Mouse (Mus musculus) right cerebral cortex, postnatal 25 days (tissue): ENCODE results near the gene Cntnap1.

ENCODE experiments used
- DNase-seq: peaks from one replicate; pipeline ENCODE4 v3.0.0; 2022

Gene Cntnap1

GRCm38 (mm10) chr11:101188166-101188805 is 18.0 kb downstream of the Cntnap1 start:
- DNase-seq: no peak

GRCm38 (mm10) chr11:101189495-101190180 is 19.3 kb downstream of the Cntnap1 start:
- peak; percentile 57 for DNase-seq

DNA sequence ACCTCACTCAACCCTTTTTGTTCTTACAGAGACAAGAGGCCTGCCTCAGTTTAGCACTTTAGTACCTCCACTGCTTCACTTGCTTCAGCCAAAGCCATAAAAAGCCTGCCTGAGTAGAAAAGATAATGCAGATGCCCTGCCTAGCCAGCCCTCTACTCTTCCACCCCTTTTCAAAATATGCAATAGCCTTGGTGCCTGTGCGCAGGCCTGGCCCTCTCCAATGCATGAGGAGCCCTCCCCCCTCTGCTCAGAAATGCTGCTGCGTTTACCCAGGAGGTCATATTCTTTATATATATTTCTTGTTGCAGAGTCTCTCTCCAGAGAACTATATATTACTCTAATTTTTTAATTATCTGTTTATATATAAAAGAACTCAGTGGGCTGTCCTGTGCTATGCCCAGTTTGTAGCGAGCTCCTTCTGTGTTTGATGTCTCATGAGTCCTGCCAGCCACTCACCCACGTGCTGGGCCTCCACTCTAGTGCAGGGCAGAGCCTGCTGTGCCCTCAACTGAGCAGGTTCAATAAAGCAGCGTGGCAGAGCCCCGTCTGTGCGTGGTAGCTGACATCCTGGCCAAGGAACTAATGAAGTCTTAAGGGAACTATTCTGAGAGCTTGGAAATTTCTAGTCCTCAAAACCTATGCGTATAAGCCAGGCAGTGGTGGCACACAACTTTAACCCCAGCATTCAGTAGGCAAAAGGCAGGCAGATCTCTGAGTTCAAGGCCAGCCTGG is 20.0 kb downstream of the Cntnap1 start:
- no peak for DNase-seq

DNA sequence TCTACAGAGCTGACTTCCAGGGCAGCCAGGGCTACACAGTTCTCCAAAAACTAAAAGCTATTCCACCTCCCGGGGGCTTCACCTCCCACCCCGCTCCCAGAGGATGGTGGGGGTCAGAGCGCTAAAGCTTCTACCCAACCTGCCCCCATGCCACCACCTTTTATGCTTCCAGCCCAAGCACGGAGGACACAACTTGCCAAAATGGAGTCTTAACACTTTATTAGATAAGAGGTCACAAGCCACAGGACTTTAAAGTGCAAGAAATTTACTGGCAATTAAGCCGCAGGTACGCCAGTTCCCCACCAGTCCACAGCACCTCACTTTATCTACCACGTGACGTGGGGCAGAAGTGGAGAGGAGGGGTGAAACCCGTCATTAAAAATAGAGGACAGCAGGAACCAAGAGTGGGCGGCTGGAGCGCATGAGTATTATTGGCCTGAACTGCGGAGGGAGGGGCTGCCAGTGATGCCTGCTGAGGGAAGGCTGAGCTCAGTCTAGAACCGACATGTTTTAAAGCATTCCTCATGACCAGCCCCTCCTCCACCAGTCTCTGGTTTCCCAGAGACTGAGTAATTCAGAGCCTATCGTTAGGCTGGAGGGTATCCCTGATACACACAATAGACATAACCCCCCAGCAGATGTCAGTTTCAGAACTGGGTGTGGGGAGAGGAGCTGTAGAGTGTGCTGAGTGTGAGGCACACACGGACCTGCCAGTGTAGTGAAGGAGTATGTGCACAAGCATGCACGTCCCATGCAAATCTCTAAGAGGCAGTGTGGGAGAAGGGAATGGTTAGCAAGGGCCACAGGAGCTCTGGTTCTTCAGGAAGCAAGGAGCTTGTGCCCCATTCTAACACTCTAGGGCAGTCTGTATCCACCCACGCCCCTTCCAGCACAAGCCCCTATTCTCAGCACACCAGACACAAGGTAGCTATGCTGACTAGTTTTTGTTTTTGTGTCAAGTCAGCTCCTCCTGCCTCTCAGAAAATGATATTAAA is 20.9 kb downstream of the Cntnap1 start:
- no peak for DNase-seq

- DNase-seq: no peak
Observed at GRCm38 (mm10) chr11:101191919-101192470, 21.7 kb downstream of the Cntnap1 start.

- no peak for DNase-seq
Observed at GRCm38 (mm10) chr11:101192646-101193045, 22.3 kb downstream of the Cntnap1 start.

DNA sequence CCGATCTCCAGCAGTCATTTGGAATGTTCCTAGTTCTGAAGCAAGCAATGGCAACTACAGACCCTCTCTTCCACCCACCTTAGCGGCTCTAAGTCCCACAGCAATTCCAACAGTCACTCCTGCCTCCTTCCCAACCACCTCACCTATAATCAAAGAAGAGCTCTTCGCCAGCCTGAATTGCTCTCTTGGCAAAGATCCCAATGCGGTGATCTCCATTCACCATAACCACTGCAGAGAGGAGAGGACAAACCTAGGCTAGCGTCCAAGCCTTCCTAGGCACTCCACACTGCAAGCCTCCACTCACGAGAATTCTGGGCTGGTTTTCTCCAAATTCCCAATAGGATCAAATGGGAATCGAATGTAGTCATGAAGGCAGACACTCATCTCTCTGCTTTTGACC is 22.8 kb downstream of the Cntnap1 start:
- no peak for DNase-seq

DNA sequence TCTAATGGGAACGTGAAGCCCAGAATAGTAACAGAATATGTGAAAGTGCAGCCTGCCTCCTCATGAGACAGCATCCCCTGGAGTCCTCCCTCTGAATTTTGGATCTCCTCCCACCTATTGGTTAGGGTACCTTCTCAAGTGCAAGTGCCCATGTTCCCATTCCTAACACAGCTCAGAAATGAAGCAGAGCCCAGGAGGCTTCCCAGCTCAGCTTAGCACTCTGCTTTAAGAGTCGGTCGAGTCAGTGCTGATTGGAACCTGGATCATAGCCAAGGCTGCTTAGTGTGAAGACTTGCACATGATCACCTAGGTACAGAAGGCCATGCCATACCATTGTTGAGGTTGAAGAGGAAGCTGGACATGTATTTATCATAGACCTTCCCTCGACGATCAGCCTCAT is 23.8 kb downstream of the Cntnap1 start:
- DNase-seq: no peak

DNA sequence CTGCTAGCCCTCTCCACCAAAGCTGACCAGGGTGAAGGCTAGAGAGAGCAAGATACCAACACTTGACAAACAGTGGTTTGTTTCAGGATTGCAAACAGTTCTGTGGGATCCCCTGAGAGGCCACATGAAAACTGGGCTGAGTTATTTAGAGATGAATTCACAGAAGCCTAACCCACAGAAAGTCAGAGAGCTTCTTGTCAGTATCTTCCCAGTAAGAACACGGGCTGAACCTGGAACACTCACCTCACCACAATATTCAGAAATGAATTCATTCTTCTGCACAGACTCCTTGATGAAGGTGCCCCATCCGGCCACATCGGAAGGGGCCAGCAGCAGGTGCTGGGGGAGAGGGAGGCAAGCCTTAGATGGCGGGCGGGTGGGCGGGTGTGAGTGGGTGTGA is 24.3 kb downstream of the Cntnap1 start:
- no peak for DNase-seq

DNA sequence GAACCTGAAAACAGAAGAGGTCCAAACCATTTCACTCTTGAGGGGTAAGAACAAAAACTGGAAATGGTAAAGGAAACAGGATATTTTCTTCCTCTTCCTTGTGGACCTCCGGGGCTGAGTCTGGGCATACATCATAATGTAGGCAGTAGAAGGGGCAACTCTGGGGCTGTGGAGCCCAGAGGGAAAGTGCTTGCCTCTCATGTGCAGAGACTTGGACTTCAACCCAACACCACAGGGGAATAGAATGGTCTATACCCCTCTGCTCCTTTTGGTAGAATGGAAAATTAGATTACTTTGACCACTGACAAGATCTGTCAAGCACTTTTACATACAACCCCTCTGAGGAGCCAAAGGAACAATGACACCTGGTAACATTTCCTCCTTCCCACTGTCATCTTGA is 24.8 kb downstream of the Cntnap1 start:
- DNase-seq: no peak

GRCm38 (mm10) chr11:101195571-101195970 is 25.2 kb downstream of the Cntnap1 start:
- no peak for DNase-seq

DNA sequence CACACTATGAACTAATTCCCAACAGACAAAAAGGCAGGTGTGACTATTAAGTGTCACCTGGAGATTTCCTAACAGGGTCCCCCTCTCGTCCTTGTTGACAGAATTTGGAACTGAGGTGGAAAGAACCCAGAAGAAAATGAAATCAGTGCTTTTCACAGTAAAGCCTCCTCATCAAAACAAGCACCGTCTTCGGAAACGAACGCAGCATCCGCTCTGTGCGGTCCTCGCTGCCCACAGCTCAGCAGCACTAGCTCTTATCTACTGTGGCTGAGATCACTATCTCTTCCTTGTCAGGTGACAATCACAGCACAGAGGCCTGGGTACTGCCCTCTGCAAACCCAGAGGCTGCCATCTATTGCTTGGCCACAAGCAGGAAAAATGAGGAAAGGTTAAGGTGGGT is 25.9 kb downstream of the Cntnap1 start:
- DNase-seq: no peak

- DNase-seq: no peak
Observed at GRCm38 (mm10) chr11:101199555-101199954, 29.2 kb downstream of the Cntnap1 start.

DNA sequence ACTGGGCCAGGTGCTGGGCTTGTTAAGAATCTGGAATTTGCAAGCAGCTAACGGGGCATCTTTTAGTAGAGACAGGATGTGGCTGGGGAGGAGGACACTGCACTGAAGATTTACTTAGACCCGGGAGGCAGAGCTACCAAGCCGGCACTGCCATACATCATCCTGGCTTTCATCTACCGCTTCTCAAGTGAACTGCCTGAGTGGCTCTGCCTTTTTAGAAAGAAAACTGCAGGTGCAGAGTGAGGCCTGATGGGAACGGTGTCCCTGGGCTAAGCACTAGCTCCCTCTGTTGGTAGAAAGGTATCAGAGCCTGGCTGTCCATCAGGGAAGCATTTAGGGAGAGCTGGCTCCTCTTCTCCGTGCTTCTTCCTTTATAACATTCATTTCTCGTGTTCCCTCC is 30.7 kb downstream of the Cntnap1 start:
- DNase-seq: no peak

DNA sequence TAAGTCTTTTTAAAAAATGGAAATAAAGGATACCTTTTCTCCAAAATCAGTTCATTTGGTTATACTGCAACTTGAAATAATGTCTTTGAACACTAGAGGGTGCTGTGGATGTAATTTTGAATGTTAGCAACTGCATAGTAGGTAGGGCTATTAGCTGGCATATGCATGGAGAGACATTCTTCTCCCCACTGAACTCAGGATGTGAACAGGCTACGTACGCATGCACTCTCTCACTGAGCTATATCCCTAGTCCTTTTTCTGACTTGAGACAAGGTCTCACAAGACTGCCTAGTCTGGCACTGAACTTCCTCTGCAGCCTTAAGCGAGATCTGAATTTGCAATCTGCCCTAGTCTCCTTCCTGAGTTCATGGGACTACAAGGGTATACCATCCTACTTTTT is 41.6 kb downstream of the Cntnap1 start:
- no peak for DNase-seq

GRCm38 (mm10) chr11:101216936-101217335 is 46.6 kb downstream of the Cntnap1 start:
- no peak for DNase-seq

- DNase-seq: no peak
Observed at GRCm38 (mm10) chr11:101218436-101219055, 48.2 kb downstream of the Cntnap1 start.

- DNase-seq: no peak
Observed at GRCm38 (mm10) chr11:101220853-101221252, 50.5 kb downstream of the Cntnap1 start.

DNA sequence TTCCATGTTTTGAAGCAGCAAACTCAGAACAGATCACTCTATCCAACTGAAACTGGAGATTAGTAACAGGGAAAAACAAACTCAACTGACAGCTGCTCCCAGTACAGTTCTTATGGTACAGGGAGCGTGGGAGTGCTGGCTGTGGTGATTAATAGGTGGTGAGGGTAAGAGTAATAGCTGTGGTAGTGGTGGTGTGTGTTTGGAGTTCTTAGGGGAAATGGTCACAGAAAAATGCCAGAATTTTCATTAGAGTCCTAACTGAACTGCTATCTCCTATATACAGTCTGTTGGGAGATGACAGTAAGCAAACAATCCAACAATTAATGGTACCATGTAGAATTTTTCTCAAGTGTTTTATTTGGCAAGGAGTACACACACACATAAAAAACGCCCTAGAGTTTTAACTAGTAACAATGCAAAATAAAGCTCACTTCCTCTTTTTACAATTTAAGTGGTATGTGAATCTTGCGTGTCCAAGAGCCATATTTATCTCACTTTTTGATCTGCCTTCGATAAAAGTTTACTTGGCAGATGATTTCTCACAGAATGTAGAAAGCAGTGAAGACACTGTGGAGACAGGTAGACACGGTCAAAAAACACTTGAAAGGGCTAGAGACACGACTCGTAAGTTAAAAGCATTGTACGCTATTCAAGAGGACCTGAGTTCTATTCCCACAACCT is 51.1 kb downstream of the Cntnap1 start:
- no peak for DNase-seq

- DNase-seq: no peak
Observed at GRCm38 (mm10) chr11:101224337-101224736, 54.0 kb downstream of the Cntnap1 start.

GRCm38 (mm10) chr11:101225331-101226064 is 55.2 kb downstream of the Cntnap1 start:
- DNase-seq: no peak
